Mouse (Mus musculus) spleen, adult 2 months (tissue): ENCODE data around the gene Mfsd4b5. TPM values are rescaled to one million over a fixed set of nuclear protein-coding genes. Genes with fewer than 3 reads are reported as not detected.
"Not testable (repeated sequence)": the region's sequence is repeated elsewhere in the genome, so short reads cannot be mapped to it uniquely, and the experiment has no call there.

Experiments used
- DNase-seq, 2 experiments: peaks; one replicate each; pipeline versions ENCODE4 v3.0.0 to v3.0.0-alpha.2; 2012 to 2021; ENCODE audit warnings: low spot score in 2 of 2, low read depth in 1 of 2
- H3K27ac ChIP-seq: fragments of 200-500 bp; 2 replicates; pipeline ENCODE4 v1.5.1; 2012; ENCODE audit warnings: low read length, inconsistent platforms; ENCODE audit not compliant: insufficient read depth
- H3K27me3 ChIP-seq: fragments of 200-500 bp; 2 replicates; pipeline ENCODE4 v1.6.1; 2012; ENCODE audit warnings: mild to moderate bottlenecking, moderate library complexity, low read length, inconsistent platforms; ENCODE audit not compliant: control insufficient read depth, insufficient read depth
- H3K36me3 ChIP-seq: fragments of 200-500 bp; 2 replicates; pipeline ENCODE4 v1.6.1; 2012; ENCODE audit warnings: mild to moderate bottlenecking, low read length, inconsistent platforms; ENCODE audit not compliant: control insufficient read depth, insufficient read depth
- H3K4me1 ChIP-seq: fragments of 200-500 bp; 2 replicates; pipeline ENCODE4 v1.6.1; 2011; ENCODE audit warnings: inconsistent platforms; ENCODE audit not compliant: control insufficient read depth, insufficient read depth, insufficient read length
- H3K4me3 ChIP-seq: fragments of 200-500 bp; 2 replicates; pipeline ENCODE4 v1.5.1; 2011; ENCODE audit warnings: mild to moderate bottlenecking, inconsistent platforms; ENCODE audit not compliant: insufficient read depth, insufficient read length; ENCODE audit errors: extremely low read depth
- CTCF ChIP-seq: fragments of 200-500 bp; IDR thresholded peaks from 2 replicates; pipeline ENCODE4 v1.5.1; 2011; ENCODE audit warnings: mild to moderate bottlenecking, inconsistent platforms; ENCODE audit not compliant: insufficient read depth, insufficient read length, insufficient replicate concordance; ENCODE audit errors: extremely low read depth
- POLR2A ChIP-seq: fragments of 200-500 bp; IDR thresholded peaks from 2 replicates; pipeline ENCODE4 v1.6.1; 2011; ENCODE audit warnings: low read depth, low read length, inconsistent platforms
- WGBS: fragments of 180-500 bp; shearing (Covaris S2); methylation state at CpG from one replicate; pipeline ENCODE4 v1.1.7; 2018; 5-methylcytosine and 5-hydroxymethylcytosine counted together
- polyA plus RNA-seq: library from polyadenylated mRNA; depleted of rRNA; stranded (reverse); fragments of >200 nt; gene quantifications from 2 replicates; pipeline ENCODE4 v1.2.3, GENCODE M21; 2012

Gene Mfsd4b5
- polyA plus RNA-seq, 1 experiment, result 0.08 TPM

- H3K27ac ChIP-seq, result no peak overlapping the region
- H3K4me3 ChIP-seq, result no peak overlapping the region
- DNase-seq, result no peak
- no peaks in the 10 kb centered on the region for H3K36me3 ChIP-seq
- H3K27me3 ChIP-seq, result peaks cover 5% of the 10 kb centered on the region
- 74% methylated on average over 8 of the region's 8 CpGs for WGBS
- no peak for TF ChIP-seq POLR2A
- TF ChIP-seq CTCF, result no peak
- peaks cover 5% of the 10 kb centered on the region for H3K4me1 ChIP-seq
Measured at GRCm38 (mm10) chr10:40025560-40025959, 39.1 kb upstream of the Mfsd4b5 start.

GRCm38 (mm10) chr10:40024554-40025428 lies 38.3 kb upstream of the Mfsd4b5 start, which contains the start of gene Mfsd4b1:
Gene Mfsd4b1 (minus strand): TSS chr10:40025268.
- TF ChIP-seq POLR2A, result no peak
- no peak for TF ChIP-seq CTCF
- Histone ChIP-seq H3K36me3 (no peaks in the 10 kb centered on the region), H3K4me1 (peaks cover 5% of the 10 kb centered on the region), H3K27me3 (peaks cover 5% of the 10 kb centered on the region), H3K27ac (no peak within 1 kb of the TSS), H3K4me3 (peak within 1 kb of the TSS; percentile 54)
- DNase-seq, result peak; percentile 49 to 59
- WGBS, result 4% methylated on average over 46 of the region's 46 CpGs

GRCm38 (mm10) chr10:40020401-40020800 lies 34.0 kb upstream of the Mfsd4b5 start:
- Histone ChIP-seq H3K27ac (no peak overlapping the region), H3K27me3 (peaks cover 5% of the 10 kb centered on the region), H3K36me3 (no peaks in the 10 kb centered on the region), H3K4me1 (peaks cover 5% of the 10 kb centered on the region), H3K4me3 (no peak overlapping the region)
- WGBS, result 54% methylated on average over 2 of the region's 2 CpGs
- DNase-seq, result no peak
- TF ChIP-seq POLR2A (no peak), CTCF (no peak)

GRCm38 (mm10) chr10:40019492-40019891 lies 33.0 kb upstream of the Mfsd4b5 start:
- H3K36me3 ChIP-seq, result no peaks in the 10 kb centered on the region

GRCm38 (mm10) chr10:40018261-40018860 lies 31.9 kb upstream of the Mfsd4b5 start:
- no peak for TF ChIP-seq CTCF
- TF ChIP-seq POLR2A, result no peak
- Histone ChIP-seq H3K27me3 (no peaks in the 10 kb centered on the region), H3K4me3 (no peak overlapping the region), H3K36me3 (no peaks in the 10 kb centered on the region), H3K4me1 (no peaks in the 10 kb centered on the region), H3K27ac (no peak overlapping the region)
- WGBS, result 91% methylated on average over 5 of the region's 5 CpGs
- no peak for DNase-seq

More at GRCm38 (mm10) chr10:40019492-40019891, 33.0 kb upstream of the Mfsd4b5 start:
- 68% methylated on average over 3 of the region's 3 CpGs for whole genome bisulfite sequencing
- Histone ChIP-seq H3K4me1 (no peaks in the 10 kb centered on the region), H3K27ac (no peak overlapping the region), H3K27me3 (peaks cover 1% of the 10 kb centered on the region; the same call in 1 of the 2 replicates), H3K4me3 (no peak overlapping the region)
- no peak for DNase-seq
- TF ChIP-seq CTCF, result no peak
- TF ChIP-seq POLR2A, result no peak

- no peak overlapping the region for H3K4me3 ChIP-seq
- DNase-seq, result no peak
- H3K36me3 ChIP-seq, result no peaks in the 10 kb centered on the region
- no peak for TF ChIP-seq POLR2A
- no peak for TF ChIP-seq CTCF
- no peaks in the 10 kb centered on the region for H3K27me3 ChIP-seq
- no peaks in the 10 kb centered on the region for H3K4me1 ChIP-seq
- WGBS, result 86% methylated on average over 11 of the region's 11 CpGs
- no peak overlapping the region for H3K27ac ChIP-seq
Measured at GRCm38 (mm10) chr10:40009591-40009990, 23.1 kb upstream of the Mfsd4b5 start.

GRCm38 (mm10) chr10:40008847-40009246 lies 22.4 kb upstream of the Mfsd4b5 start:
- H3K27ac ChIP-seq, DNase-seq, H3K27me3 ChIP-seq, H3K4me3 ChIP-seq, H3K36me3 ChIP-seq, H3K4me1 ChIP-seq: not testable (repeated sequence)
- WGBS, result 89% methylated on average over 4 of the region's 4 CpGs
